Mouse (Mus musculus) macrophage (primary cell): ENCODE measurements around the gene Cat. TPM values are rescaled to one million over a fixed set of nuclear protein-coding genes. Genes with fewer than 3 reads are reported as not detected.

Experiments used
- H3K27ac ChIP-seq: fragments of 350-480 bp; formaldehyde crosslinking; 2 replicates; pipeline ENCODE4 v1.9.0; 2021
- H3K36me3 ChIP-seq: fragments of 350-480 bp; formaldehyde crosslinking; 2 replicates; pipeline ENCODE4 v1.9.0; 2021; ENCODE audit errors: inconsistent target
- H3K4me3 ChIP-seq: fragments of 350-480 bp; formaldehyde crosslinking; 2 replicates; pipeline ENCODE4 v1.9.0; 2021; ENCODE audit errors: inconsistent target
- H3K79me2 ChIP-seq: fragments of 350-480 bp; formaldehyde crosslinking; 2 replicates; pipeline ENCODE4 v1.9.0; 2021; ENCODE audit errors: inconsistent target
- WGBS: methylation state at CpG from one replicate; pipeline ENCODE4 v1.1.7; 2026; ENCODE audit warnings: inconsistent platforms; ENCODE audit not compliant: missing documents; 5-methylcytosine and 5-hydroxymethylcytosine counted together
- polyA plus RNA-seq: library from polyadenylated mRNA; stranded (reverse); fragments of 250-400 nt; gene quantifications from 3 replicates; pipeline ENCODE4 v1.2.4, GENCODE M21; 2018; ENCODE audit warnings: inconsistent platforms

Gene Cat
- polyA plus RNA-seq, 1 experiment from 2014 or later = 457 TPM

GRCm38 (mm10) chr2:103436534-103436933, 48.4 kb downstream of the Cat start:
- no peak overlapping the region for H3K4me3 ChIP-seq
- H3K79me2 ChIP-seq = no peaks in the 10 kb centered on the region

GRCm38 (mm10) chr2:103435110-103435509, 49.9 kb downstream of the Cat start:
- Histone ChIP-seq H3K36me3 (no peaks in the 10 kb centered on the region), H3K27ac (no peak overlapping the region), H3K4me3 (no peak overlapping the region), H3K79me2 (no peaks in the 10 kb centered on the region)
- WGBS = 94% methylated on average over 2 of the region's 2 CpGs

More at GRCm38 (mm10) chr2:103436534-103436933, 48.4 kb downstream of the Cat start:
- Histone ChIP-seq H3K27ac (no peak overlapping the region), H3K36me3 (no peaks in the 10 kb centered on the region)
- WGBS = 93% methylated on average over 5 of the region's 5 CpGs

- Histone ChIP-seq H3K79me2 (no peaks in the 10 kb centered on the region), H3K36me3 (no peaks in the 10 kb centered on the region), H3K4me3 (no peak overlapping the region), H3K27ac (no peak overlapping the region)
- 68% methylated on average over 8 of the region's 8 CpGs for WGBS
Measured at GRCm38 (mm10) chr2:103432695-103433275, 52.2 kb downstream of the Cat start.

GRCm38 (mm10) chr2:103430712-103431111, 54.2 kb downstream of the Cat start:
- no peak overlapping the region for H3K27ac ChIP-seq
- no peak overlapping the region for H3K4me3 ChIP-seq
- no peaks in the 10 kb centered on the region for H3K79me2 ChIP-seq
- no peaks in the 10 kb centered on the region for H3K36me3 ChIP-seq
- WGBS = 64% methylated on average over 1 of the region's 1 CpGs

GRCm38 (mm10) chr2:103428356-103428755, 56.6 kb downstream of the Cat start:
- Histone ChIP-seq H3K36me3 (no peaks in the 10 kb centered on the region), H3K79me2 (no peaks in the 10 kb centered on the region), H3K27ac (no peak overlapping the region), H3K4me3 (no peak overlapping the region)
- WGBS = 88% methylated on average over 3 of the region's 3 CpGs

GRCm38 (mm10) chr2:103425456-103426063, 59.4 kb downstream of the Cat start:
- H3K27ac ChIP-seq = no peak overlapping the region
- no peaks in the 10 kb centered on the region for H3K79me2 ChIP-seq
- WGBS = 55% methylated on average over 11 of the region's 11 CpGs
- no peaks in the 10 kb centered on the region for H3K36me3 ChIP-seq
- no peak overlapping the region for H3K4me3 ChIP-seq

GRCm38 (mm10) chr2:103424349-103425026, 60.5 kb downstream of the Cat start:
- Histone ChIP-seq H3K27ac (no peak overlapping the region), H3K79me2 (no peaks in the 10 kb centered on the region), H3K36me3 (no peaks in the 10 kb centered on the region), H3K4me3 (no peak overlapping the region)
- WGBS = 10% methylated on average over 12 of the region's 12 CpGs

GRCm38 (mm10) chr2:103423884-103424283, 61.1 kb downstream of the Cat start:
- WGBS = 88% methylated on average over 12 of the region's 12 CpGs
- H3K27ac ChIP-seq = no peak overlapping the region
- H3K79me2 ChIP-seq = no peaks in the 10 kb centered on the region
- no peaks in the 10 kb centered on the region for H3K36me3 ChIP-seq
- no peak overlapping the region for H3K4me3 ChIP-seq

- H3K27ac ChIP-seq = no peak overlapping the region
- H3K36me3 ChIP-seq = no peaks in the 10 kb centered on the region
- H3K4me3 ChIP-seq = no peak overlapping the region
- H3K79me2 ChIP-seq = no peaks in the 10 kb centered on the region
- 72% methylated on average over 15 of the region's 15 CpGs for WGBS
Measured at GRCm38 (mm10) chr2:103420650-103421507, 64.1 kb downstream of the Cat start.

GRCm38 (mm10) chr2:103415774-103416173, 69.2 kb downstream of the Cat start:
- WGBS = 85% methylated on average over 3 of the region's 3 CpGs
- Histone ChIP-seq H3K36me3 (no peaks in the 10 kb centered on the region), H3K27ac (no peak overlapping the region), H3K4me3 (no peak overlapping the region), H3K79me2 (no peaks in the 10 kb centered on the region)

- Histone ChIP-seq H3K27ac (no peak overlapping the region), H3K79me2 (no peaks in the 10 kb centered on the region), H3K4me3 (no peak overlapping the region), H3K36me3 (no peaks in the 10 kb centered on the region)
- WGBS = 94% methylated on average over 5 of the region's 5 CpGs
Measured at GRCm38 (mm10) chr2:103413381-103413780, 71.6 kb downstream of the Cat start.

- no peaks in the 10 kb centered on the region for H3K36me3 ChIP-seq
- no peaks in the 10 kb centered on the region for H3K79me2 ChIP-seq
- WGBS = 93% methylated on average over 3 of the region's 3 CpGs
- H3K27ac ChIP-seq = no peak overlapping the region
- no peak overlapping the region for H3K4me3 ChIP-seq
Measured at GRCm38 (mm10) chr2:103411816-103412215, 73.1 kb downstream of the Cat start.

GRCm38 (mm10) chr2:103411348-103411747, 73.6 kb downstream of the Cat start, which contains the start of gene Elf5:
TSS of gene Elf5 (plus strand) at chr2:103411688.
- Histone ChIP-seq H3K79me2 (no peaks in the 10 kb centered on the region), H3K27ac (no peak within 1 kb of the TSS), H3K4me3 (no peak within 1 kb of the TSS), H3K36me3 (no peaks in the 10 kb centered on the region)
- WGBS = 84% methylated on average over 6 of the region's 6 CpGs

GRCm38 (mm10) chr2:103406239-103406638, 78.7 kb downstream of the Cat start:
- no peaks in the 10 kb centered on the region for H3K79me2 ChIP-seq
- H3K27ac ChIP-seq = no peak overlapping the region
- no peaks in the 10 kb centered on the region for H3K36me3 ChIP-seq
- 75% methylated on average over 3 of the region's 3 CpGs for WGBS
- no peak overlapping the region for H3K4me3 ChIP-seq
